15 mouse cellular contexts compared by ENCODE assay signal in the genomic region with DNA sequence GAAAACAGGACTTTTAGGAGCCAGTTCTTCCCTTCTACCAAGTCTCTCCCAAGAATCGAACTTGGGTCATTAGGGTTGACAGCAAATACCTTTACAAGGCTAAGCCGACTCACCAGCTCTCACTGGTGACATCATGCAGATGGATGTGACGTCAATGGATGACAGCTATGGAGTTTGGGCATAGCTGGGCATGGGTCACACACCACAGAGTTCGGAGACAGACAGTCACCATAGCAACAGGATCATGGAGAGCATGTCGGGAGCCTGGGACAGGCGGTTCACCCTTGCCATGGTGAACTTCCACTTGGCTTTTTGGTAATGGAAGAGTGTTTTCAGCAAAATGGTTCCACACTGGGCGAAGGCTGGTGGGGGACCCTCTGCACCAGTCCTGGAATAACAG.
A peak's percentile ranks its signal among the peaks of the same experiment; 100 is the strongest.
DNase-seq lines count a peak whose midpoint lies in the region; ATAC-seq and TF ChIP-seq lines count a peak whose summit lies in the region.
"Had no signal": no experiment of that assay in that cellular context is flagged by ENCODE, and none has a peak within 500 bp of the region (broad histone marks: within the 10 kb centered on the region; RNA-seq: fewer than 3 reads in every experiment).

No protein-coding gene starts in this region.

- ATAC-seq in midbrain, embryonic 11.5 days (ENCODE audit: low FRiP score): peak; percentile 45; the same call in 1 of the 2 replicates
- no peak for ATAC-seq in limb, embryonic 14.5 days (ENCODE audit: low FRiP score, low read depth)

- H3K4me1 ChIP-seq in midbrain, embryonic 11.5 days (ENCODE audit: control insufficient read depth, insufficient read depth, low read length): peaks cover 14% of the 10 kb centered on the region
- H3K4me1 ChIP-seq in midbrain, embryonic 10.5 days: peaks cover 39% of the 10 kb centered on the region
- H3K4me1 ChIP-seq in hindbrain, embryonic 10.5 days (replicated peaks): peaks cover 40% of the 10 kb centered on the region
- peaks cover 17% of the 10 kb centered on the region for H3K4me1 ChIP-seq in limb, embryonic 14.5 days (ENCODE audit: control insufficient read depth, insufficient read depth, low read length)
- H3K4me1 ChIP-seq in olfactory bulb, adult 2 months (ENCODE audit: control insufficient read depth, insufficient read depth, low read length): peaks cover 32% of the 10 kb centered on the region
- no peaks in the 10 kb centered on the region for H3K4me1 ChIP-seq in thymus, adult 2 months (replicated peaks; ENCODE audit: control insufficient read depth, insufficient read depth, low read length)
- H3K4me1 ChIP-seq: liver, embryonic 15.5 days had no signal

- H3K27ac ChIP-seq in midbrain, embryonic 11.5 days (ENCODE audit: low read depth, low read length): peak overlapping the region; percentile 22
- H3K27ac ChIP-seq in midbrain, embryonic 10.5 days (replicated peaks): no peak overlapping the region
- H3K27ac ChIP-seq in hindbrain, embryonic 10.5 days: peak overlapping the region; percentile 60
- H3K27ac ChIP-seq in limb, embryonic 14.5 days (replicated peaks; ENCODE audit: low read depth, low read length): 0 out of 2 replicates have a peak overlapping the region, but pooled peaks have one; percentile 62
- peak overlapping the region; percentile 82 for H3K27ac ChIP-seq in olfactory bulb, adult 2 months (ENCODE audit: insufficient read depth, low read depth, low read length)
- H3K27ac ChIP-seq in thymus, adult 2 months (ENCODE audit: control insufficient read depth, insufficient read depth, low read length): no peak overlapping the region
- H3K27ac ChIP-seq: heart, embryonic 15.5 days; liver, embryonic 15.5 days had no signal

- no peak overlapping the region for H3K4me3 ChIP-seq in midbrain, embryonic 11.5 days (ENCODE audit: low read depth, low read length)
- no peak overlapping the region for H3K4me3 ChIP-seq in midbrain, embryonic 10.5 days
- no peak overlapping the region for H3K4me3 ChIP-seq in hindbrain, embryonic 10.5 days
- H3K4me3 ChIP-seq in limb, embryonic 14.5 days (replicated peaks; ENCODE audit: low read length): no peak overlapping the region
- H3K4me3 ChIP-seq in olfactory bulb, adult 2 months (ENCODE audit: insufficient read depth, low read depth, low read length): no peak overlapping the region
- H3K4me3 ChIP-seq in thymus, adult 2 months (ENCODE audit: control insufficient read depth, insufficient read depth, low read length): no peak overlapping the region
- H3K4me3 ChIP-seq: heart, embryonic 15.5 days; liver, embryonic 15.5 days had no signal

- no peaks in the 10 kb centered on the region for H3K9me3 ChIP-seq in midbrain, embryonic 11.5 days (ENCODE audit: control insufficient read depth, low read length)
- H3K9me3 ChIP-seq in midbrain, embryonic 10.5 days (replicated peaks): no peaks in the 10 kb centered on the region
- H3K9me3 ChIP-seq in hindbrain, embryonic 10.5 days: no peaks in the 10 kb centered on the region
- H3K9me3 ChIP-seq in limb, embryonic 14.5 days (ENCODE audit: control insufficient read depth, low read length): no peaks in the 10 kb centered on the region
- H3K9me3 ChIP-seq: heart, embryonic 15.5 days; liver, embryonic 15.5 days had no signal

- H3K9ac ChIP-seq in midbrain, embryonic 11.5 days (ENCODE audit: low read length): no peak overlapping the region
- no peak overlapping the region for H3K9ac ChIP-seq in limb, embryonic 14.5 days (ENCODE audit: low read depth, low read length, severe bottlenecking)
- H3K9ac ChIP-seq: heart, embryonic 15.5 days; liver, embryonic 15.5 days had no signal

- TF ChIP-seq CTCF in olfactory bulb, adult 2 months (IDR thresholded peaks at IDR 0.05; ENCODE audit: insufficient read depth, low read depth, low read length): no peak
- TF ChIP-seq CTCF in thymus, adult 2 months (IDR thresholded peaks at IDR 0.05; ENCODE audit: borderline replicate concordance, control insufficient read depth, extremely low read depth, insufficient read depth, low read length, poor library complexity): no peak

- H3K4me2 ChIP-seq in midbrain, embryonic 11.5 days: no peak overlapping the region
- no peak overlapping the region for H3K4me2 ChIP-seq in limb, embryonic 14.5 days (replicated peaks; ENCODE audit: low read depth, low read length, severe bottlenecking)
- H3K4me2 ChIP-seq: heart, embryonic 15.5 days; liver, embryonic 15.5 days had no signal

- WGBS in midbrain, embryonic 11.5 days: 53% methylated on average over 7 of the region's 7 CpGs
- 62% methylated on average over 7 of the region's 7 CpGs for WGBS in midbrain, embryonic 10.5 days
- 53% methylated on average over 7 of the region's 7 CpGs for WGBS in hindbrain, embryonic 10.5 days
- 49% methylated on average over 7 of the region's 7 CpGs for WGBS in limb, embryonic 14.5 days
- WGBS in olfactory bulb, adult 2 months: 59% methylated on average over 7 of the region's 7 CpGs
- WGBS in thymus, adult 2 months: 93% methylated on average over 7 of the region's 7 CpGs

- TF ChIP-seq POLR2A in limb, embryonic 14.5 days (IDR thresholded peaks at IDR 0.05; ENCODE audit: borderline replicate concordance, extremely low read depth, insufficient read depth, insufficient read length): no peak
- TF ChIP-seq POLR2A in olfactory bulb, adult 2 months (IDR thresholded peaks at IDR 0.05; ENCODE audit: insufficient read depth, low read depth, low read length): no peak
- TF ChIP-seq POLR2A in thymus, adult 2 months (IDR thresholded peaks at IDR 0.05; ENCODE audit: control insufficient read depth, extremely low read depth, insufficient read depth, low read length, poor library complexity): no peak

- H3K27me3 ChIP-seq in midbrain, embryonic 11.5 days (ENCODE audit: control insufficient read depth, insufficient read depth, low read length): no peaks in the 10 kb centered on the region; the same call in 1 of the 2 replicates
- H3K27me3 ChIP-seq in midbrain, embryonic 10.5 days (ENCODE audit: low read depth, poor library complexity, severe bottlenecking): peaks cover 48% of the 10 kb centered on the region
- peaks cover 22% of the 10 kb centered on the region for H3K27me3 ChIP-seq in hindbrain, embryonic 10.5 days (ENCODE audit: insufficient read depth, poor library complexity, severe bottlenecking)
- H3K27me3 ChIP-seq in limb, embryonic 14.5 days (ENCODE audit: control insufficient read depth, insufficient read depth, low read length): no peaks in the 10 kb centered on the region
- no peaks in the 10 kb centered on the region for H3K27me3 ChIP-seq in thymus, adult 2 months (ENCODE audit: control insufficient read depth, insufficient read depth, low read length)
- H3K27me3 ChIP-seq: heart, embryonic 15.5 days; liver, embryonic 15.5 days had no signal

- DNase-seq in midbrain, embryonic 11.5 days (ENCODE audit: low spot score, missing footprints): no peak
- no peak for DNase-seq in midbrain, embryonic 10.5 days (ENCODE audit: low spot score)
- DNase-seq in hindbrain, embryonic 10.5 days (ENCODE audit: low spot score): no peak
- no peak for DNase-seq in limb, embryonic 14.5 days (ENCODE audit: low spot score)
- DNase-seq in thymus, adult 2 months: no peak
- no peak for DNase-seq in urinary bladder, adult 2 months (ENCODE audit: low spot score)
- no peak for DNase-seq in cerebellum, adult 11-12 months
- DNase-seq: adrenal gland, postnatal 36 days; cerebellum, adult 18-20 months; gastrocnemius, postnatal 25 days; kidney, postnatal 36 days; lung, postnatal 4 days had no signal

- H3K36me3 ChIP-seq in midbrain, embryonic 11.5 days (ENCODE audit: control insufficient read depth, insufficient read depth, low read length): no peaks in the 10 kb centered on the region
- H3K36me3 ChIP-seq in midbrain, embryonic 10.5 days: no peaks in the 10 kb centered on the region
- no peaks in the 10 kb centered on the region for H3K36me3 ChIP-seq in hindbrain, embryonic 10.5 days
- H3K36me3 ChIP-seq in limb, embryonic 14.5 days (ENCODE audit: control insufficient read depth, insufficient read depth, low read length): no peaks in the 10 kb centered on the region
- H3K36me3 ChIP-seq in thymus, adult 2 months (ENCODE audit: control insufficient read depth, insufficient read depth, low read length): no peaks in the 10 kb centered on the region
- H3K36me3 ChIP-seq: heart, embryonic 15.5 days; liver, embryonic 15.5 days had no signal

Comparison
In these comparisons a context has a peak if more than half of its experiments do, and no peak if none do; other contexts are left out.
1. H3K27ac ChIP-seq: peak in midbrain, embryonic 11.5 days (single experiment), hindbrain, embryonic 10.5 days (single experiment), limb, embryonic 14.5 days (single experiment) and olfactory bulb, adult 2 months (single experiment); none in midbrain, embryonic 10.5 days (single experiment) and thymus, adult 2 months (single experiment).